Mouse (Mus musculus) mesoderm, embryonic 11.5 days (tissue): Measurements from ENCODE around the gene Ssc5d.
A peak's percentile ranks its signal among the peaks of the same experiment; 100 is the strongest.

Source experiments
- DNase-seq: peaks from one replicate; pipeline ENCODE4 v3.0.0-alpha.2; 2012; ENCODE audit warnings: low read depth, low spot score

The Ssc5d gene

DNA sequence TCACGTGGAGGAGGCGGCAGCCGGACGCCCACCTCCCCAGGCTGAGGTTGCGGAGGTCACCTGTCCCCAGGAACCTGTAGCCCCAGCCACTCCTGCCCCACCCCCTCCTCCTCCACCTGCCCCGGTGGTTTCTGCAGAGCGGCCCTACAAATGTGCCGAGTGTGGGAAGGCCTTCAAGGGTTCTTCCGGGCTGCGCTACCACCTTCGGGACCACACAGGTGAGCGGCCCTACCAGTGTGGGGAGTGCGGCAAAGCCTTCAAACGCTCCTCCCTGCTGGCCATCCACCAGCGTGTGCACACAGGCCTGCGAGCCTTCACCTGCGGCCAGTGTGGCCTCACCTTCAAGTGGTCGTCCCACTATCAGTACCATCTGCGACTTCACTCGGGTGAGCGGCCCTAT lies 5.6 kb upstream of the Ssc5d start:
- no peak for DNase-seq

DNA sequence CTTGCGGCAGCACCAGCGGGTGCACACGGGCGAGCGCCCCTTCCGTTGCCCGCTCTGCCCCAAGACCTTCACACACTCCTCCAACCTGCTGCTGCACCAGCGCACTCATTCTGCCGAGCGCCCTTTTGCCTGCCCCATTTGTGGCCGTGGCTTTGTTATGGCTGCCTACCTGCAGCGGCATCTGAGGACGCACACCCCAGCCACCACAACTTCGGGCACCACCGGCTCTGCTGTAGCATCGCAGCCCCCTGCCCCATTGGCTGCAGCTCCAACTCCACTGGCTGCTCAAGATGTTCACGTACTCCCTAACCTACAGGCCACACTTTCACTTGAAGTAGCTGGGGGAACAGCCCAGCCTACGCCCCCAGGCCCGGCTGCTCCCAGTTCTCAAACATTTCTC lies 5.1 kb upstream of the Ssc5d start:
- no peak for DNase-seq

DNA sequence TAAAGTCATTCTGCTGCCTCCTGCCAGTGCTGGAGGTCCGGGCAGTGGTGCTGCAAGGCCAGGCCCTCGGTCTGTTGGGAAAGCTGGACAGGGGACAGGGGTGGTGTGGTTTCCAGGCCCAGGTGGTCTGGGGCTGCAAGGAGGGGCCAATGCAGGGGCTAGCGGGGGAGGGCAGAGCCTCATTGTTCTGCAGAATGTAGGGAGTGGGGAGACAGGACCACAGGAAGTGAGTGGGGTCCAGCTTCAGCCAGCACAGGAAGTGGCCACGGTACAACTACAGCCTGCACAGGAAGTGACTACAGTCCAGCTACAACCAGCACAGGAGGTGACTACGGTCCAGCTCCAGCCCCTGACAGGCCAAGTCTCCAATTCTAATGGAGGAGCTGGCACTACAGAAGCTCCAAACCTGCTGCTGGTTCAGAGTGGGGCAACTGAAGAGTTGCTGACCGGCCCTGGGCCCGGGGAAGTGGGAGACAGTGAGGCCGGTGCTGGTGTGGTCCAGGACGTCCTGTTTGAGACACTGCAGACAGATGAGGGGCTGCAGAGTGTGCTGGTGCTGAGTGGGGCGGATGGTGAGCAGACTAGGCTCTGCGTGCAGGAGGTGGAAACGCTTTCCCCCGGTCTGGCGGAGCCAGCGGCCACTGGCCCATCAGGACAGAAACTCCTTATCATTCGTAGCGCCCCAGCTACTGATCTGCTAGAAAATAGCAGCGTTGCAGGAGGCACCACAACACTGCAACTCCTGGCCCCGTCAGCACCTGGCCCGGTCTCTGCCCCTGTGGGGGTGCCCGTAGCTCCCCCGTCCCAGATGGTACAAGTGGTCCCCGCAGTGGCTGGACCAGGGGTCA lies 4.4 kb upstream of the Ssc5d start:
- no peak for DNase-seq

DNA sequence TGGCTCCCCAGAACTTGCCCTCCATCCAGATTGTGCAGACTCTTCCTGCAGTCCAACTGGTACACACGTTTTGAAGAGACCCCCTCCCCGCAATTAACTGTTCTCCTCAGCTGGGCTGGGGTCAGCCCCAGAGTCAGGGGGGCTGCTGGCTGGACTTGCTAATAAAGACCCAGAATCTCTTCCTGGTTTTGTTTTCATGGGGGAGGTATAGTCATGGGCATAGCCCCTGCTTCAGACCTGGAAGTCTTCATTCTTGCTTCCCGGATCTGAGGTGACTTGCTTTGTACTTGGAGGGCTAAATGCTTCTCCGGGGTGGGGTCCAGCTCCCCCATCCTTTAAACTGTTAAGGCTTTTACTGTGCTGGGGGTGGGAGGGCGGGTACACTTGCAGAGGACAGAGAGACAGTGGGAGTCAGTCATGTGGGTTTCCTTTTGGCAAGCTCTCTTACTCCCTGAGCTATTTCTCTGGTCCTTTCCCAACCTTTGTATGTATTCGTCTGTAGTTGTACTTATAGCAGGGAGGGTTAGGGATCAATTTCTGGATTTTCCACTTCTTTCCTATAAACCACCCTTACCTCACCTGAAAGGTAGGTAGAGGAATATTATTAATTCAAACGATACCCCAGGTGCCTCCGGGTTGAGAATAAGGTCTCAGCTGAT lies 3.6 kb upstream of the Ssc5d start, which contains the start of gene Nat14:
Gene Nat14, plus strand, starts transcription at position 205 of the 659 bp plus-strand sequence.
- no peak for DNase-seq

DNA sequence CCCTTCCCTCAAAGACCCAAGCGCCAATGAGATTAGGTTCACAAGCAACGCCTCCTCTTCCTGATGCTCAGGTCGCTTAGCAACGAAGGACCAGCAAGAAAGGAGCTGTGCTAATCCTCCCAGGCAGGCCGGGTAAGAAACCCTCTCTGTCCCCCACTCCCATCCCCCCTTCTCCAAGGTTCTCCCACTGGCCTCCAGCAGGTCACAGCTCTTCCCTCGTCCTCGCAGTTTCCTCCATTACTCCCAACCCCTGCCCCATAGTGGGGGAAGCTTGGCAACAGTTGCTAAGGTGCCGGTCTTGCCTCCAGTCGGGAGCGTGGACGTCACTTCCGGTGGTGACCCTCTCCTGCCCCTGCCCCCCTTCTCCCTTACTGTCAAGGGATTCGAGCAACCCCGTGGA lies 3.1 kb upstream of the Ssc5d start:
- peak; percentile 92 for DNase-seq

DNA sequence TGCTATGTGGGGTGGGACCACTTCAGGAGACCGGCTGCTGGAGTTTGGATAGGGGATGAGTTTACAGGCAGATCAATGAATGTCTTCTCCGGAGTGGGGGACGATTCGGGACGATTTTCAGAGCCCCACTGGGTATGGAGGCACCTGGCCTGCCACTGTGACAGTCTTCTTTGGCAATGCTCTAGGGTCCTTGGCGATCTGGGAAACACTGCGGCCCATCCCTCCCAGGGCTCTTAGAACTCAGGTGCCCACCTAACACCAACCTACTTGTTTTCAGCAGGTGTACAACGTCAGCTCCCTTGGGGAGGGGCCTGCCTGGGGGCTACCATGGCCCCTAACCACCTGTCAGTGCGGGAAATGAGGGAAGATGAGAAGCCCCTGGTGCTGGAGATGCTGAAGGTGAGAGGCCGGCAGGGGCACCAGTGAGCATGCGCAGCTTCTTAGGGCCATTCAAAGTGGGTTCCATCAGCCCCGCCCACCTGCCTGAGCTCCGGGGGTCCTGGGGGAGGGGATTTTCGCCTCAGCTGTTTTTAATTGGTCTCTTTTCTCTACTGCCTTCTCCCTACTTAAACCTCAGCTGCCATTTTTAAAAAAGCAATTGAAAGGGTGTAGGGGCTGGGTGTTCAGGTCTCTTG lies 2.5 kb upstream of the Ssc5d start:
- DNase-seq, result peak; percentile 90

DNA sequence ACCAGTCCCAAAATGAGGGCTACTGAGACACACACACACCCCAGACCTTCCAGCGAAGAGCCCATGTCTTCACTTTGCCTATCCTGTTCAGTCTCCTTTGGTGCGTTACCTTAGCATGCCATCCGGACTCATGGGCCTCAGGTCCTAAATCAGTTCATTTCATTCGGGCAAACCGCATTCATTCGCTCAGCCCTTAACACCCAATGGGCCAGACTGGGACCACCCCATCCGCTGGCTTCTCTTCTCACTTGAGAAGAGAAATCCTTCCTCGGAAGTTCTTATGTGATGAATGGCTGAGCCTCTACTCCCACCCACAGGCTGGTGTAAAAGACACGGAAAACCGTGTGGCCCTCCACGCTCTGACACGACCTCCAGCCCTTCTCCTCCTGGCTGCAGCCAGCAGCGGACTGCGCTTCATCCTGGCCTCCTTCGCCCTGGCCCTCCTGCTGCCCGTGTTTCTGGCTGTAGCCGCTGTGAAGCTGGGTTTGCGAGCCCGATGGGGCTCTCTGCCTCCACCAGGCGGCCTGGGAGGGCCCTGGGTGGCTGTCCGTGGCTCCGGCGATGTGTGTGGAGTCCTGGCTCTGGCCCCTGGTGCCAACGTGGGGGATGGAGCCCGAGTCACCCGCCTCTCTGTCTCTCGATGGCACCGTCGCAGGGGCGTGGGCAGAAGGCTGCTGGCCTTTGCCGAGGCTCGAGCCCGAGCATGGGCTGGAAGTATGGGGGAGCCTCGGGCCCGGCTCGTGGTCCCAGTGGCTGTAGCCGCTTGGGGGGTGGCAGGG lies 1.8 kb upstream of the Ssc5d start:
- no peak for DNase-seq

DNA sequence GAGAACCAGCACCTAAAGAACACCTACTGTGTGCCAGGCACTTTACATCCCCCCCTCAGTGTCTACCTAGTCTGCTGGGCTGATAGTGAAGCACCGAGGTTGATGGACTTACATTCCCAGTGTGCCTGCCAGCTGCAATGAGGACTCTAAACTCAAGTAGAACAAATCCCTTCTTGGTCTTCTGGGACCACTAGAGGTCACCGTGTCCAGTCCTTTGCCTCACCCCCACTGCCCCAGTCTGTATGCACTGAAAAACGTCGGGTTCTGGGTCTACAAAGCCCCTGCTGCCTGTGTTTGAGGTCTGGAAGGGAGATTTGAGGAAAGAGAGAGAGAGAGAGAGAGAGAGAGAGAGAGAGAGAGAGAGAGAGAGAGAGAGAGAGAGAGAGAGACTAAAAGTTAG lies 1.1 kb upstream of the Ssc5d start:
- peak; percentile 21 for DNase-seq

DNA sequence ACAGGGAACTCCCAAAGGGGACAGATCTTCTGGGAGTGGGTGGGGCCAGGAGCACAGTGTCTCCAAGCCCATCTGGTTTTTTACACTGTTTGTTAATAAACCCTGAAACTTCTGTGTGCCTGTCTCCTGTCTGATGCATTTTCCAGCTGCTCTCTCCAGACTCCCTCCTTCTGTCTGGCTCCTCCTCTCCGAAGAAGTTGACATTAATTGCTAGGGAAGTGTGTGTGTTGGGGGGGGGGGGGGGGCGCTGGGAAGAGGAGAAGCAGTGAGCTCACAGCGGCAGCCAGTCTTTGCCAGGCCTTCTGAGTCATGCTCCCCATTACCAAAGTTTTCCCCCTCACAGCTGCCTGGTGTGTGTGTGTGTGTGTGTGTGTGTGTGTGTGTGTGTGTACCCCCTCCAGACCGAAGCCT lies 689 bp upstream of the Ssc5d start:
- DNase-seq, result peak; percentile 77

DNA sequence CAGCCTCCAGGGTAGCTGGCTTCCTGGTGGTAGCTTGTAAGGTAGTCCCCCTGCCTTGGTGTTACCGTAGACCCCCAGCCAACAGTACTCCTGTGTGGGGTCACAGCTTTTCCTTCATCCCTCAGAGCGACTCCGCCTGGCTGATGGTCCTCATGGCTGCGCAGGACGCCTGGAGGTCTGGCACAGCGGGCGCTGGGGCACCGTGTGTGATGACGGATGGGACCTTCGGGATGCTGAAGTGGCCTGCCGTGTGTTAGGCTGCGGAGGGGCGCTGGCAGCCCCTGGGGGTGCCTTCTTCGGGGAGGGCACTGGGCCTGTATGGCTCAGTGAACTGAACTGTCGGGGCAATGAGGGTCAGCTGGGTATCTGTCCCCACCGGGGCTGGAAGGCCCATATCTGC lies 1.3 kb downstream of the Ssc5d start:
- DNase-seq, result no peak

DNA sequence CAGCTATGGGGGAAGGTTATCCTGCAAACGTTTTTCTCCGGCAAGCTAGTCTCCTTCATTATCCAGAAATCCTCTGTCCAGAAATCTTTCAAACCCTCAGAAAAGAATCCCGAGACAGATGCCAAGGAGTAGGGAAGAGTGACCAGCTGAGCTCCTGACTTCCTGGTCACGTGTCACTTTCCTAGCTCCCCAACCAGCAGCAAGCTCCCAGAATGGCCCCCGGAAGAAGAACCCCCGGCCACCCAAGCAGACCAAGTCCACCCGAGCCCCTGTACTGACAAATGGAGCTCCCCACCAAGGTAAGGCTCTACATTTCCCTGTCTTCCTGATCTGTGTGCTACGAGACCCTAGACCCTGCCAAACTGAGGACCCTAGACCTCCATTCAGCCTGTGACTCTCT lies 2.1 kb downstream of the Ssc5d start:
- DNase-seq, result no peak

DNA sequence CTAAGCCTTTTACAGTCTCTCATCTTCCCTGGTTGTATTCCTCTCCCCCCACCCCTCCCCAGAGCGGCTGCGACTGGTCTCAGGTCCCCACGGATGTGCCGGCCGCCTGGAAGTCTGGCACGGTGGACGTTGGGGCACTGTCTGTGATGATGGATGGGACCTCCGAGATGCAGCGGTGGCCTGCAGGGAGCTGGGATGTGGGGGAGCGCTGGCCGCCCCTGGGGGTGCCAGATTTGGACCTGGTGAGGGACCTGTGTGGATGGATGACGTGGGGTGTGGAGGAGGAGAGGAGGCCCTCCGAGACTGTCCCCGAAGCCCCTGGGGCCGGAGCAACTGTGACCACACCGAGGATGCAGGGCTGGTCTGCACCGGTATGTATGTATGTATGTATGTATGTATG lies 2.7 kb downstream of the Ssc5d start:
- DNase-seq, result no peak

DNA sequence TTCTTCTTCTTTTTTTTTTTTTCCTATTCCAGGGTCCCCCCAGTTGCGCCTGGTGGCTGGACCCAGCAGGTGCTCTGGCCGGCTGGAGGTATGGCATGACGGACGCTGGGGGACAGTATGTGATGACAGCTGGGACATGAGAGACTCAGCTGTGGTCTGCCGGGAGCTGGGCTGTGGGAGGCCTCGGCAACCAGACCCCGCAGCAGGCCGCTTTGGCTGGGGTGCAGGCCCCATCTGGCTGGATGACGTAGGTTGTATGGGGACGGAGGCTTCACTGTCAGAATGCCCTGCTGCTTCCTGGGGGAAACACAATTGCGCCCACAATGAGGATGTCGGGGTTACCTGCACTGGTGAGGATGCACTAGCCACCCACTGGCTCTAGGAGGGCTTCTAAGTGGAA lies 7.5 kb downstream of the Ssc5d start:
- DNase-seq, result no peak

DNA sequence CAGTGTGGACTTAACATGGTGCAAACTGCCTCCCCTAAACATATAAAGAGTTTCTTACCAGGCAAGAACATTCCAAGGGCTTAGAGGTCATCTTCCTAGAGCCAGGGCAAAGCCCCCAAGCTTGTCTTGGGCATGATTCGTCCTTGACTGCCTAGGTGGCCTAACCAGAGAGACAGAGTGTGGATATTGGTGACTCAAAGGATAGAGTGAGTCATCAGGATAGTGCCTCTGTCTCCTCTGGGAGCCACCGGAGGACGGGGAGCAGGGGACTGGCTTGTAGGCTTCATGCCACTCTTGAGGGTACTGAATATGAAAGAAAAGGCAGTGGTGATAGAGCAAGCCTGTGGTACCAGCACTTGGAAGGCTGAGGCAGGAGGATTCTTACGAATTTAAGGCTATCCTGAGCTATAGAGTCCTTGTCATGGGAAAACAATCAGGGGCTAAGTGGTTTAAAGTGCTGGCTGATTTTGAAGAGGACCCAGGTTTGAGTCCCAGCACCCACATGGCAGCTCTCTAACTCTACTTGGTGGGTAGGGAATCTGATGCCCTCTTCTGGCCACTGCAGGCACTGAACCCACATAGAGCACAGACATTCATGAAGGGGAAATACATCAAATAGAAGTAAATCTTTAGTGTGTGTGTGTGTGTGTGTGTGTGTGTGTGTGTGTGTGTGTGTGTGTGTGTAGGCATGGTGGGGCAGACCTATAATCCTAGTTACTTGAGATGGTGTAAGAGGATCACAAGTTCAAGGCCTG lies 8.8 kb downstream of the Ssc5d start:
- no peak for DNase-seq

DNA sequence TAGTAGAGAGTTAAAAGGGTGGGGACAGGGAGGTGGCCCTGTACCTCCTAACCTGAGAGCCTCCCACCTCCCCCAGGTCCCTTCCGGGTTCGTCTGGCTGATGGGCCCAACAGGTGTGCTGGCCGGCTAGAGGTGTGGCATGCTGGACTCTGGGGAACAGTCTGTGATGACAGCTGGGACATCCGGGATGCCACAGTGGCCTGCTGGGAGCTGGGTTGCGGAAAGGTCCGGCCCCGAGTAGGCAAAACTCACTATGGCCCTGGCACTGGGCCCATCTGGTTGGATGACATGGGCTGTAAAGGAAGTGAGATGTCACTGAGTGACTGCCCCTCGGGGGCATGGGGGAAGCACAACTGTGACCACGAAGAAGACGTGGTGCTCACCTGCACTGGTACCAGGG lies 11.2 kb downstream of the Ssc5d start:
- no peak for DNase-seq

DNA sequence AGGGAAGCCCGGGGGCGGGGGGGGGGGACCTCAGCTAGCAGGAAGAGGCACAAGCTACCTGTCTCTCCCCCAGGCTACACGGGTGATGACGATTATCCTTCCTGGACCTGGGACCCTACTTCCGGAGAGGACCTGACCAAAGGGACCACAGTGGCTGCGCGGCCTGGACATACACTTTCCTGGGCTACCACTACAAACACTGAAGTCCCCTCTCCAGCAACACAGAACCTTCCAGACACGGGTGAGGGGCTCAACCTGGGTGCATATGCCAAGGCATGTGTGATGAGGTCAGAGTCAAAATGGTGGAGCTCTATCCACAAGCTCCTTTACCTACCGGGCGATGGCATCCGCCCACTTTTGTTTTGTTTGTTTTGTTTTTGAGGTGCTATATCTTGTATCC lies 11.8 kb downstream of the Ssc5d start:
- no peak for DNase-seq

DNA sequence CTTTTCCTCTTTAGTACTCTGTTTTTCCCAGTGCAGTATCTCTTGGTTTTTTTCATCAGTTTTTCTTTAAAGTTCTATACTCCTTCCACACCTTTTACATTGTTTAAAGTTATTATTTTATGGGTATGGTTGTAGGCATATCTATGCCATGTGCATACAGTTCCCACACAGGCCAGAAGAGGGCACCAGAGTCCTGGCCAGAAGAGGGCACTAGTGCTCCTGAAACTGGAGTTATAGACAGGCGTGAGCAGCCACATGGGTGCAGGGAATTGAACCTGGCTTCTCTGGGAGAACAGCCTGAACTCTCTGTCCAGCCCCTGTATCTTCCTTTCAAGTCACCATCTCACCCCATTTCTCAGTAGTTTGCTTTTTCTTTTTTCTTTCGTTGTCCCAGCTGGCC lies 12.9 kb downstream of the Ssc5d start:
- peak; percentile 69 for DNase-seq

DNA sequence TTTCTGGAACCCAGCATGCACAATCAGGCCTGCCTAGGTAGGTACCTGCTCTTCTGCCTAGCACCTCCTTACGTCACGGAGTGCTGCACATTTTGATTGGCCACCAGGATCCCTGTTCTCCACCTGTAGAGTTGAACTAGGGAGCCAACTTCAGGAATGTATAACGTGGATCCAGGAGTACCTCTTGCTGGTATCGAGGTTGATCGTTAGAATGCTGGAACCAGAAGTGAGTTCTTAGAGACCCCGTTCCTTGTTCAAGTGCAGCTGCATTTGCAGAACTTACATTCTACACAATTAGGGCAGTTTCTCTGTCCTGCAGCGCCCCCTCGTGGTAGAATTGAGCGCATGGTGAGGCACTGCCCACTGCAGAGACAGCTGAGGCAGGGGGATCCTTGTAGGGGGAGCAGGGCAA lies 14.5 kb downstream of the Ssc5d start:
- peak; percentile 82 for DNase-seq

DNA sequence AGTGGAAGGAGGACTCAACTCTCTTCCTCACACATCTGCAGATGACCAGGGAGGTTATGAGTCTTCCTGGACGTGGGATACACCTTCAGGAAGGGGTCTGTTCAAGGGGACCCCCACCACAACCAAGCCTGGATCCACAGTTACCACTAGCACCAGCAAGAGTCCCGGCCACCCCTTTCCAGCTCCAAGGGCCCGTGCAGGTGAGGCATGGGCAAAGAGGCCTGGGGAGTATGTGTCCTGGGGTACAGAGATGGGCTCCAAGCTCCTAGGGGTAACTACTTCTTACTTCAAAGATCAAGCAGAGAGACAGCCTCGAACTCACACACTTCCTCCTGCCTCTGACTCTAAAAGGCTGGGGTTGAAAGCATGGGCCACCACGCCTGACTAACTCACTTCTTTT lies 17.1 kb downstream of the Ssc5d start:
- DNase-seq, result no peak

DNA sequence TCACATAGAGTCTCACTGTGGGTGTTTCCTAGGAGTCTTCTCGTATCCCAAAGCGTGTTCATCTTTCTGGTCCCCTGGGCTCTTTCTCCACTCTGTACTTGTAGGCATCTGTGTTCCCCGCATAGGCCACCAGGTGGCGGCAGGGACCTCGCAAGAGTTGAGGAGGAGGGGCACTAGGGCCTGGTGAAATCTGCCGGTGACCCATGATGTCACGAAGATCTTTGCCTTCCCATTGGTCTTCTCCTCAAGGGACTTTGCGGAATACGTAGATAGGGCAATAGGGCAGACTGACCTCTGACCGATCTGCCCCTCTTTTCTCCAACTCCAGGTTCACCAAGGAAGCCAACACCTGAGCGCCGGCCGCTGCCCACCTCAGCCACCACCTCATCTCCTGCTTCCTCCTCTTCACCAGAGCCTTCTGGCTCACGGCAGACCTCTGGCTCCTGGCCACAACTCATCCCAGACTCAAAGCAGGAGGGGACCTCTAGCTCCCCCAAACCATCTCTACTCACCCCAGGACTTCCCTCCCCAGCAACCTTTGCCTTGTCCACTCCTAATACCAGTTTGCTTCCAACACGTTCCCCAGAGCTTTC lies 17.7 kb downstream of the Ssc5d start:
- peak; percentile 93 for DNase-seq

DNA sequence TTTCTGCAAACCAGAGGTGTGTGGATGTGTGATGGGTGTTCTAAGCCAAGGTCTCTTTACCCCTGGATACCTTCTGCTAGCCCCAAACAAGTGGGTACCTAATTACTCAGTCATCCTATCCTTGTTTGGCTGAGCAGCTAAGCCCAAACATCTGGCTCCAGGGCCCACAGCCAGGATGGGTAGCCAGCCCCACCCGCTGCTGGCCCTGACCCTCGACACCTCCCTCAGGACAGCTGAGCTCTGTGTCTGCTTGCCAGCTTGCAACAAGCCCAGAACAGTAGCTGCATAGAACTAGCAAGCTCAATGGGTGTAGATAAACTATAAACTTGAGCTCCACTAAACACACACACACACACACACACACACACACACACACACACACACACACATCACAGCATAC lies 22.3 kb downstream of the Ssc5d start:
- DNase-seq, result no peak
